ENCODE assay signal across 8 mouse cellular contexts in genomic region chr1:191717601-191718498, GRCm38 (mm10). TPM values are rescaled to one million over a fixed set of nuclear protein-coding genes. Genes with fewer than 3 reads are reported as not detected.
A peak's percentile ranks its signal among the peaks of the same experiment; 100 is the strongest.
DNase-seq lines count a peak whose midpoint lies in the region; ATAC-seq and TF ChIP-seq lines count a peak whose summit lies in the region.

TSS of gene Lpgat1 (plus strand) at chr1:191717834.

- ATAC-seq in granulocyte monocyte progenitor cell, adult 5-6 weeks (replicated peaks; ENCODE audit: poor library complexity, severe bottlenecking), result peak; percentile 76
- ATAC-seq in intestine, postnatal 0 days, result peak; percentile 96
- peak; percentile 86 for ATAC-seq in midbrain, embryonic 11.5 days (ENCODE audit: low FRiP score)
- ATAC-seq in erythroid progenitor cell, adult 5-6 weeks (replicated peaks; ENCODE audit: low FRiP score, poor library complexity, severe bottlenecking), result no peak

- H3K4me1 ChIP-seq in intestine, postnatal 0 days (replicated peaks; ENCODE audit: control insufficient read depth, insufficient read depth, low read length), result no peaks in the 10 kb centered on the region
- H3K4me1 ChIP-seq in limb, embryonic 10.5 days, result peaks cover 30% of the 10 kb centered on the region
- H3K4me1 ChIP-seq in midbrain, embryonic 11.5 days (ENCODE audit: control insufficient read depth, insufficient read depth, low read length), result peaks cover 11% of the 10 kb centered on the region

- H3K27me3 ChIP-seq in intestine, postnatal 0 days (replicated peaks; ENCODE audit: control insufficient read depth, insufficient read depth, low read length), result no peaks in the 10 kb centered on the region
- no peaks in the 10 kb centered on the region for H3K27me3 ChIP-seq in limb, embryonic 10.5 days (ENCODE audit: low read depth, poor library complexity, severe bottlenecking)
- no peaks in the 10 kb centered on the region for H3K27me3 ChIP-seq in midbrain, embryonic 11.5 days (ENCODE audit: control insufficient read depth, insufficient read depth, low read length)

- DNase-seq in adrenal gland, adult 2 months, result peak; percentile 96
- peak; percentile 36 for DNase-seq in embryo, embryonic 11.5 days (ENCODE audit: low read depth, low spot score)
- peak; percentile 82 for DNase-seq in limb, embryonic 10.5 days (ENCODE audit: low spot score)
- peak; percentile 96 for DNase-seq in midbrain, embryonic 11.5 days (ENCODE audit: low spot score, missing footprints)
- peak; percentile 49 for DNase-seq in skeletal muscle tissue, adult 2 months (ENCODE audit: low read depth, low spot score)

- peaks cover 6% of the 10 kb centered on the region; the same call in 1 of the 2 replicates for H3K36me3 ChIP-seq in intestine, postnatal 0 days (ENCODE audit: control insufficient read depth, insufficient read depth)
- H3K36me3 ChIP-seq in limb, embryonic 10.5 days, result peaks cover 24% of the 10 kb centered on the region
- H3K36me3 ChIP-seq in midbrain, embryonic 11.5 days (ENCODE audit: control insufficient read depth, insufficient read depth, low read length), result no peaks in the 10 kb centered on the region

- H3K4me3 ChIP-seq in intestine, postnatal 0 days (ENCODE audit: low read depth, low read length), result peak within 1 kb of the TSS; percentile 91
- H3K4me3 ChIP-seq in limb, embryonic 10.5 days, result peak within 1 kb of the TSS; percentile 97
- H3K4me3 ChIP-seq in midbrain, embryonic 11.5 days (ENCODE audit: low read depth, low read length), result peak within 1 kb of the TSS; percentile 93

- H3K4me2 ChIP-seq in intestine, postnatal 0 days (replicated peaks; ENCODE audit: low read depth), result peak within 1 kb of the TSS; percentile 94
- peak within 1 kb of the TSS; percentile 92 for H3K4me2 ChIP-seq in midbrain, embryonic 11.5 days

- no peaks in the 10 kb centered on the region for H3K9me3 ChIP-seq in intestine, postnatal 0 days (ENCODE audit: control insufficient read depth)
- H3K9me3 ChIP-seq in limb, embryonic 10.5 days (replicated peaks), result no peaks in the 10 kb centered on the region
- no peaks in the 10 kb centered on the region for H3K9me3 ChIP-seq in midbrain, embryonic 11.5 days (ENCODE audit: control insufficient read depth, low read length)

- peak within 1 kb of the TSS; percentile 98 for H3K9ac ChIP-seq in intestine, postnatal 0 days (ENCODE audit: low read depth, low read length)
- peak within 1 kb of the TSS; percentile 93 for H3K9ac ChIP-seq in midbrain, embryonic 11.5 days (ENCODE audit: low read length)

- WGBS in intestine, postnatal 0 days, result under 1% methylated on average over 40 of the region's 113 CpGs
- 2% methylated on average over 96 of the region's 113 CpGs for WGBS in limb, embryonic 10.5 days
- WGBS in midbrain, embryonic 11.5 days, result under 1% methylated on average over 66 of the region's 113 CpGs

- H3K27ac ChIP-seq in intestine, postnatal 0 days (ENCODE audit: low read depth, low read length), result peak within 1 kb of the TSS; percentile 99
- peak within 1 kb of the TSS; percentile 99 for H3K27ac ChIP-seq in limb, embryonic 10.5 days
- peak within 1 kb of the TSS; percentile 77 for H3K27ac ChIP-seq in midbrain, embryonic 11.5 days (ENCODE audit: low read depth, low read length)

- TF ChIP-seq CTCF in intestine, postnatal 0 days (IDR thresholded peaks at IDR 0.05; ENCODE audit: low read depth), result peak; percentile 38

RNA-seq across cellular contexts. Expression of gene Lpgat1, which starts in this region (rescaled TPM):
- 10 to 100 TPM; 70.8 to 77.0 TPM for total RNA-seq in adrenal gland, adult 2 months (2021)
- 12.7 and 13.7 TPM in 2 replicates for polyA plus RNA-seq in adrenal gland, adult 2 months (2012; rRNA removed)
- total RNA-seq in granulocyte monocyte progenitor cell, adult 5-6 weeks (2014; fragmentation: Nextera tagmentation), result 32.2 and 34.6 TPM in 2 replicates
- total RNA-seq in granulocyte monocyte progenitor cell, adult 5-6 weeks (2017), result 31.7 and 36.3 TPM in 2 replicates
- polyA plus RNA-seq in intestine, postnatal 0 days (2015; fragmentation: Nextera tagmentation; extraction: Ambion mirVana), result 135 and 138 TPM in 2 replicates
- polyA plus RNA-seq in limb, embryonic 10.5 days (2016; fragmentation: Nextera tagmentation; extraction: Ambion mirVana), result 28.2 and 29.4 TPM in 2 replicates
- polyA plus RNA-seq in midbrain, embryonic 11.5 days (2014; fragmentation: Nextera tagmentation; extraction: Ambion mirVana), result 35.5 and 36.4 TPM in 2 replicates
- total RNA-seq in erythroid progenitor cell, adult 5-6 weeks (2015; ENCODE audit: low replicate concordance), result 7.2 and 8.8 TPM in 2 replicates
- 5.2 and 8.7 TPM in 2 replicates for total RNA-seq in erythroid progenitor cell, adult 5-6 weeks (2017; ENCODE audit: low replicate concordance)

Comparison
In these comparisons a context has a peak if more than half of its experiments do, and no peak if none do; other contexts are left out.
1. DNase-seq: peak in every context shown above with its lines; median percentile 96 in adrenal gland, adult 2 months; 96 in midbrain, embryonic 11.5 days; 82 in limb, embryonic 10.5 days; 49 in skeletal muscle tissue, adult 2 months; 36 in embryo, embryonic 11.5 days.